ENCODE assay signal across 8 mouse cellular contexts in genomic region chr13:88822976-88823521, GRCm38 (mm10). TPM values are rescaled to one million over a fixed set of nuclear protein-coding genes. Genes with fewer than 3 reads are reported as not detected.
DNase-seq lines count a peak whose midpoint lies in the region; ATAC-seq and TF ChIP-seq lines count a peak whose summit lies in the region.
"Had no signal": no experiment of that assay in that cellular context is flagged by ENCODE, and none has a peak within 500 bp of the region (broad histone marks: within the 10 kb centered on the region; RNA-seq: fewer than 3 reads in every experiment).

No protein-coding gene starts in this region.

- H3K27me3 ChIP-seq in lung, postnatal 0 days (replicated peaks; ENCODE audit: insufficient read depth, low read length), result 0 out of 2 replicates have a peak, but pooled peaks cover 3% of the 10 kb centered on the region
- H3K27me3 ChIP-seq in hindbrain, embryonic 12.5 days, result no peaks in the 10 kb centered on the region
- peaks cover 19% of the 10 kb centered on the region for H3K27me3 ChIP-seq in limb, embryonic 12.5 days

- no peak overlapping the region for H3K9ac ChIP-seq in lung, postnatal 0 days (replicated peaks; ENCODE audit: low read depth)
- peak overlapping the region; percentile 89 for H3K9ac ChIP-seq in hindbrain, embryonic 12.5 days
- H3K9ac ChIP-seq in limb, embryonic 12.5 days (replicated peaks), result no peak overlapping the region
- H3K9ac ChIP-seq: liver, embryonic 13.5 days had no signal

- no peak for TF ChIP-seq EP300 in lung, postnatal 0 days (IDR thresholded peaks at IDR 0.05)

- WGBS in lung, postnatal 0 days, result 18% methylated on average over 10 of the region's 10 CpGs
- 7% methylated on average over 10 of the region's 10 CpGs for WGBS in hindbrain, embryonic 12.5 days
- 13% methylated on average over 10 of the region's 10 CpGs for WGBS in limb, embryonic 12.5 days

- TF ChIP-seq CTCF in lung, postnatal 0 days (IDR thresholded peaks at IDR 0.05), result no peak

- peak overlapping the region; percentile 64 for H3K4me3 ChIP-seq in lung, postnatal 0 days (ENCODE audit: low read depth, low read length)
- H3K4me3 ChIP-seq in hindbrain, embryonic 12.5 days, result peak overlapping the region; percentile 75
- peak overlapping the region; percentile 68 for H3K4me3 ChIP-seq in limb, embryonic 12.5 days (replicated peaks)

- no peak overlapping the region for H3K27ac ChIP-seq in lung, postnatal 0 days (ENCODE audit: low read length)
- H3K27ac ChIP-seq in hindbrain, embryonic 12.5 days, result peak overlapping the region; percentile 87
- H3K27ac ChIP-seq in limb, embryonic 12.5 days, result no peak overlapping the region
- H3K27ac ChIP-seq: liver, embryonic 13.5 days had no signal

- no peak for ATAC-seq in lung, postnatal 0 days
- no peak for ATAC-seq in hindbrain, embryonic 12.5 days (ENCODE audit: low FRiP score)
- 0 out of 2 replicates have a peak, but pooled peaks have one; percentile 23 for ATAC-seq in limb, embryonic 12.5 days (ENCODE audit: insufficient number of reproducible peaks, insufficient read depth, low FRiP score, low TSS enrichment, low read depth)
- ATAC-seq in granulocyte monocyte progenitor cell, adult 5-6 weeks (replicated peaks; ENCODE audit: poor library complexity, severe bottlenecking), result no peak

- no peaks in the 10 kb centered on the region for H3K9me3 ChIP-seq in lung, postnatal 0 days (ENCODE audit: low read length)
- H3K9me3 ChIP-seq in hindbrain, embryonic 12.5 days (replicated peaks), result no peaks in the 10 kb centered on the region
- H3K9me3 ChIP-seq in limb, embryonic 12.5 days, result no peaks in the 10 kb centered on the region
- H3K9me3 ChIP-seq: liver, embryonic 13.5 days had no signal

- no peaks in the 10 kb centered on the region; the same call in 1 of the 2 replicates for H3K4me1 ChIP-seq in lung, postnatal 0 days (ENCODE audit: insufficient read depth, low read depth, low read length)
- H3K4me1 ChIP-seq in hindbrain, embryonic 12.5 days, result peaks cover 16% of the 10 kb centered on the region
- H3K4me1 ChIP-seq in limb, embryonic 12.5 days (replicated peaks), result peaks cover 5% of the 10 kb centered on the region; the same call in 1 of the 2 replicates
- H3K4me1 ChIP-seq: liver, embryonic 13.5 days had no signal

- H3K4me2 ChIP-seq in lung, postnatal 0 days (replicated peaks; ENCODE audit: low read depth, low read length), result peak overlapping the region; percentile 95
- peak overlapping the region; percentile 78 for H3K4me2 ChIP-seq in hindbrain, embryonic 12.5 days (replicated peaks)
- peak overlapping the region; percentile 95 for H3K4me2 ChIP-seq in limb, embryonic 12.5 days

- no peak for DNase-seq in lung, postnatal 0 days (ENCODE audit: low spot score)
- no peak for DNase-seq in lung, postnatal 4 days
- peak; percentile 6 for DNase-seq in right cerebral cortex, postnatal 4 days
- no peak for DNase-seq in kidney, adult 8-10 months
- DNase-seq: liver, embryonic 13.5 days had no signal

- no peaks in the 10 kb centered on the region for H3K36me3 ChIP-seq in lung, postnatal 0 days (ENCODE audit: insufficient read depth, low read length)
- no peaks in the 10 kb centered on the region for H3K36me3 ChIP-seq in hindbrain, embryonic 12.5 days
- H3K36me3 ChIP-seq in limb, embryonic 12.5 days, result no peaks in the 10 kb centered on the region
- H3K36me3 ChIP-seq: liver, embryonic 13.5 days had no signal

RNA-seq across cellular contexts. Expression of gene Edil3, which starts 1.8 kb away (rescaled TPM):
- polyA plus RNA-seq in lung, postnatal 0 days (2015; fragmentation: Nextera tagmentation; extraction: Ambion mirVana), result 13.0 and 13.8 TPM in 2 replicates
- 48.4 and 55.5 TPM in 2 replicates for polyA plus RNA-seq in hindbrain, embryonic 12.5 days (2016; fragmentation: Nextera tagmentation; extraction: Ambion mirVana)
- 7.6 and 9.9 TPM in 2 replicates for polyA plus RNA-seq in limb, embryonic 12.5 days (2016; fragmentation: Nextera tagmentation; extraction: Ambion mirVana)
- not detected in 2 replicates for total RNA-seq in granulocyte monocyte progenitor cell, adult 5-6 weeks (2014; fragmentation: Nextera tagmentation)
- total RNA-seq in granulocyte monocyte progenitor cell, adult 5-6 weeks (2017), result 0.09 TPM in 1 of 2 replicates, not detected in the other
